Mouse (Mus musculus): ENCODE measurements around the gene Apoc2. TPM values are rescaled to one million over a fixed set of nuclear protein-coding genes. Genes with fewer than 3 reads are reported as not detected.
A peak's percentile ranks its signal among the peaks of the same experiment; 100 is the strongest.

Apoc2 gene
- polyA plus RNA-seq, 1 experiment from 2014 or later: not detected

GRCm38 (mm10) chr7:19686521-19686920 lies 8.8 kb upstream of the Apoc2 start:
- WGBS: 83% methylated on average over 6 of the region's 6 CpGs
- no peaks in the 10 kb centered on the region for H3K4me1 ChIP-seq (replicated peaks; ENCODE audit: control insufficient read depth, insufficient read depth, low read length)
- no peak overlapping the region for H3K4me2 ChIP-seq (ENCODE audit: low read length)
- no peaks in the 10 kb centered on the region for H3K9me3 ChIP-seq (ENCODE audit: control insufficient read depth, low read length)
- no peaks in the 10 kb centered on the region for H3K27me3 ChIP-seq (replicated peaks; ENCODE audit: control insufficient read depth, insufficient read depth, low read length)
- no peak overlapping the region for H3K4me3 ChIP-seq (replicated peaks; ENCODE audit: low read length)
- no peaks in the 10 kb centered on the region for H3K36me3 ChIP-seq (ENCODE audit: control insufficient read depth, insufficient read depth)
- no peak overlapping the region for H3K9ac ChIP-seq (replicated peaks; ENCODE audit: low read depth, low read length)
- H3K27ac ChIP-seq (ENCODE audit: low read length): no peak overlapping the region
- ATAC-seq: no peak

GRCm38 (mm10) chr7:19685374-19685773 lies 7.6 kb upstream of the Apoc2 start:
- no peaks in the 10 kb centered on the region for H3K4me1 ChIP-seq (replicated peaks; ENCODE audit: control insufficient read depth, insufficient read depth, low read length)
- no peak overlapping the region for H3K4me3 ChIP-seq (replicated peaks; ENCODE audit: low read length)
- 71% methylated on average over 4 of the region's 4 CpGs for WGBS
- H3K27me3 ChIP-seq (replicated peaks; ENCODE audit: control insufficient read depth, insufficient read depth, low read length): no peaks in the 10 kb centered on the region
- H3K36me3 ChIP-seq (ENCODE audit: control insufficient read depth, insufficient read depth): no peaks in the 10 kb centered on the region
- no peaks in the 10 kb centered on the region for H3K9me3 ChIP-seq (ENCODE audit: control insufficient read depth, low read length)
- H3K9ac ChIP-seq (replicated peaks; ENCODE audit: low read depth, low read length): no peak overlapping the region
- ATAC-seq: no peak
- no peak overlapping the region for H3K4me2 ChIP-seq (ENCODE audit: low read length)
- H3K27ac ChIP-seq (ENCODE audit: low read length): no peak overlapping the region

GRCm38 (mm10) chr7:19683771-19684201 lies 6.0 kb upstream of the Apoc2 start:
- WGBS: 90% methylated on average over 6 of the region's 6 CpGs
- Histone ChIP-seq H3K4me2 (ENCODE audit: low read length) (no peak overlapping the region), H3K27ac (ENCODE audit: low read length) (no peak overlapping the region)

DNA sequence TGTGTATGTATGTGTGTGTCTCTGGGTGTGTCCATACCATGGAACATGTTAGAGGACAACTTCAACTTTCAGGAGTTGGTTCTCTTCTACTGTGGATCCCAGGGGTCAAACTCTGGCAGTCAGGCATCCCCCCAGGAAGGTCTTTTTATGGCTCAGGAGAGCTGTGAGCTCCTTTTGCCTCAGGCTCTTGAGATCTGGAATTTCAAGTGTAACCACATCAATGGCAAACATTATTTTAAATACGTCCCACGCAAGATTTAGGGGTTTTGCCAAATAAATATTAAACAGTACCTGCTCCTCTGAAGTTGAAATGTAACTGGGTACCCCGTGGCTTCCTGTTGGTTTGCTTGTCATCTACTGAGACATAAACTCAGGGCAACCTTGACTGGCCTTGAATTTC lies 5.2 kb upstream of the Apoc2 start:
- no peak overlapping the region for H3K9ac ChIP-seq (replicated peaks; ENCODE audit: low read depth, low read length)
- H3K4me3 ChIP-seq (replicated peaks; ENCODE audit: low read length): no peak overlapping the region
- H3K4me1 ChIP-seq (replicated peaks; ENCODE audit: control insufficient read depth, insufficient read depth, low read length): no peaks in the 10 kb centered on the region
- H3K27me3 ChIP-seq (replicated peaks; ENCODE audit: control insufficient read depth, insufficient read depth, low read length): no peaks in the 10 kb centered on the region
- H3K27ac ChIP-seq (ENCODE audit: low read length): no peak overlapping the region
- WGBS: 77% methylated on average over 3 of the region's 3 CpGs
- no peak for ATAC-seq
- no peaks in the 10 kb centered on the region for H3K9me3 ChIP-seq (ENCODE audit: control insufficient read depth, low read length)
- H3K4me2 ChIP-seq (ENCODE audit: low read length): no peak overlapping the region
- no peaks in the 10 kb centered on the region for H3K36me3 ChIP-seq (ENCODE audit: control insufficient read depth, insufficient read depth)

More at GRCm38 (mm10) chr7:19683771-19684201, 6.0 kb upstream of the Apoc2 start:
- Histone ChIP-seq H3K36me3 (ENCODE audit: control insufficient read depth, insufficient read depth) (no peaks in the 10 kb centered on the region), H3K4me1 (replicated peaks; ENCODE audit: control insufficient read depth, insufficient read depth, low read length) (no peaks in the 10 kb centered on the region), H3K9me3 (ENCODE audit: control insufficient read depth, low read length) (no peaks in the 10 kb centered on the region), H3K27me3 (replicated peaks; ENCODE audit: control insufficient read depth, insufficient read depth, low read length) (no peaks in the 10 kb centered on the region), H3K4me3 (replicated peaks; ENCODE audit: low read length) (no peak overlapping the region), H3K9ac (replicated peaks; ENCODE audit: low read depth, low read length) (no peak overlapping the region)
- no peak for ATAC-seq

DNA sequence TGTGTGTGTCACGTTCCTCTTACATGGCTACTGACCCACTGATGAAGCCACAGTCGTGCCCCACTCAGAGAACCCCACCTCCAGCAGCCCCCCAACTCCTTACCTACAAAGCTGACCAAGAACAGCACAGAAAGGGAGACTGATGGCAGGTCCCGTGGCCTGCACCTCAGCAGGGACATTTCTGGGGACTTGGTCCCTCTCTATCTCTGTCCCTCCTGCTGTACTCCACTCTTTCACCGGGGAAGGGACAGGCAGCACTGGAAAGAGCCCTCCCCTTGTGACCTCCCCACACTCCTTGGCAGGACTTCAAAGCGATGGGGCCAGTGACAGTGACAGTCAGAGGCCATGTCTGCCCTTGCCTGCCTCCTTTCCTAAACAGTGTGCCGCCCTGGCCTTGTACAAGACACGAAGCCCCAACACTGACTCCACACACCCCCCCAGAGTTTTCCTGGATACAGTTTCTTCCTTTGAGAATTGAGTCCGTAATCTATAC lies 3.5 kb upstream of the Apoc2 start, which contains the start of the genes Gm44805 and Apoc4:
Gm44805 (minus strand) TSS at position 222 of the 493 bp plus-strand sequence.
Apoc4 (minus strand) TSS at position 278 of the 493 bp plus-strand sequence.
- Histone ChIP-seq H3K4me3 (replicated peaks; ENCODE audit: low read length) (no peak within 1 kb of the TSS), H3K9me3 (ENCODE audit: control insufficient read depth, low read length) (no peaks in the 10 kb centered on the region), H3K27me3 (replicated peaks; ENCODE audit: control insufficient read depth, insufficient read depth, low read length) (no peaks in the 10 kb centered on the region), H3K4me2 (ENCODE audit: low read length) (no peak within 1 kb of the TSS), H3K36me3 (ENCODE audit: control insufficient read depth, insufficient read depth) (no peaks in the 10 kb centered on the region), H3K27ac (ENCODE audit: low read length) (no peak within 1 kb of the TSS), H3K9ac (replicated peaks; ENCODE audit: low read depth, low read length) (0 out of 2 replicates have a peak within 1 kb of the TSS, but pooled peaks have one; percentile 17), H3K4me1 (replicated peaks; ENCODE audit: control insufficient read depth, insufficient read depth, low read length) (no peaks in the 10 kb centered on the region)
- WGBS: 62% methylated on average over 8 of the region's 8 CpGs
- no peak for ATAC-seq

DNA sequence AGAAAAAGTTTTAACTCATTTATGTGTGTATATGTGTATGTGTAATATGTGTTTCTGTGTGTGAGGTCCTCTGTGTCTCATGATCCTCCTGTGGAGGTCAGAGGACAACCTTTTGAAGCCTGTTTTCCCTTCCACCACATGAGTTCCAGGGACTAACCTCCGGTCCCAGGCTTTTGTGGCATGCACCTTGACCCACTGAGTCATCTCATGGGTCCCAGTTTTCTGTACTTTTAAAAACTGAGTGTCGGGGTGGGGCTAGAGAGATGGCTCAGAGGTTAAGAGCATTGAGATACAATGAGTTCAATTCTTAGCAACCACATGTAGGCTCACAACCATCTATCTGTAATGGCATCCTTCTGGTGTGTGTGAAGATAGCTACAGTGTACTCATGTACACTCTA lies 3.0 kb upstream of the Apoc2 start:
- H3K27me3 ChIP-seq (replicated peaks; ENCODE audit: control insufficient read depth, insufficient read depth, low read length): no peaks in the 10 kb centered on the region
- H3K4me1 ChIP-seq (replicated peaks; ENCODE audit: control insufficient read depth, insufficient read depth, low read length): no peaks in the 10 kb centered on the region
- no peak overlapping the region for H3K4me2 ChIP-seq (ENCODE audit: low read length)
- no peak for ATAC-seq
- no peak overlapping the region for H3K9ac ChIP-seq (replicated peaks; ENCODE audit: low read depth, low read length)
- H3K27ac ChIP-seq (ENCODE audit: low read length): no peak overlapping the region
- no peaks in the 10 kb centered on the region for H3K9me3 ChIP-seq (ENCODE audit: control insufficient read depth, low read length)
- H3K36me3 ChIP-seq (ENCODE audit: control insufficient read depth, insufficient read depth): no peaks in the 10 kb centered on the region
- H3K4me3 ChIP-seq (replicated peaks; ENCODE audit: low read length): no peak overlapping the region
- WGBS: 85% methylated on average over 2 of the region's 2 CpGs

DNA sequence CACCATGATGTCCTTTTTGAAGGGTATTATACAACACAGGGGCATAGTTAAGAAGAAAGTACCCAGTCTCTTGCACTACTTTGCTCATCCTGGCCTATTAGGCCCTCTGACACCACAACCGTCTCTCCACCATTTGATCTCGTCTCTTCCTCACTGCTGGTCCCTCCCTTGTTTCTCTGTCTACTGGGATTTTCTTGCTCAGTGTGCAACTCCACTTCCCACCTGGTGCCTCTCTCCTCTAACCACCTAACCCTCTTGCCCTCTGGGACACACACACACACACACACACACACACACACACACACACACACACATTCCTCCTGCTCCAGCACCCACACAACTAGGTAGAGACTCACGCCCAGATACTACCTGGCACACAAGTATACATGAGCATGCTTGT lies 1.2 kb upstream of the Apoc2 start:
- Histone ChIP-seq H3K27me3 (replicated peaks; ENCODE audit: control insufficient read depth, insufficient read depth, low read length) (no peaks in the 10 kb centered on the region), H3K4me1 (replicated peaks; ENCODE audit: control insufficient read depth, insufficient read depth, low read length) (no peaks in the 10 kb centered on the region), H3K9ac (replicated peaks; ENCODE audit: low read depth, low read length) (no peak overlapping the region), H3K27ac (ENCODE audit: low read length) (no peak overlapping the region), H3K4me3 (replicated peaks; ENCODE audit: low read length) (no peak overlapping the region), H3K4me2 (ENCODE audit: low read length) (no peak overlapping the region), H3K9me3 (ENCODE audit: control insufficient read depth, low read length) (no peaks in the 10 kb centered on the region), H3K36me3 (ENCODE audit: control insufficient read depth, insufficient read depth) (no peaks in the 10 kb centered on the region)
- 92% methylated on average over 3 of the region's 3 CpGs for WGBS
- ATAC-seq: no peak

DNA sequence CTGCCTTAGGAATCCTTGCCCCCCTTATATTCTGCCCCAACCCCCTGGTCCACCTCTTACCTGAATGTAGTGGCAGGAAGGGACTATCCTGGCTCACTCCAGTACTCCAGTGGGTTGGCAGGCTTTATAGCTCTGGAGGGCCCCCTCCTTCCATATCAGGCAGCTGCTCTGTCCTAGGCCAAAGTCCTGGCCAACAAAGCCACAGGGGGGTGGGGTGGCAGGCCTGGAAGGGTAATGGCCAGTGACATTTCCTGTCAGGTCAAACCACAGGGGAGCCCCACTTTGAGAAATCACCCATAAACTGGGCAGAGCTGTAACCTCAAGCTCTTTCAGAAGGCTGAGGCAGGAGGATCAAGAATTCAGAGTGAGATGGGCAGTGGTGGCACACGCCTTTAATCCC lies 1.1 kb downstream of the Apoc2 start:
- 61% methylated on average over 1 of the region's 1 CpGs for WGBS
- Histone ChIP-seq H3K4me1 (replicated peaks; ENCODE audit: control insufficient read depth, insufficient read depth, low read length) (no peaks in the 10 kb centered on the region), H3K4me3 (replicated peaks; ENCODE audit: low read length) (no peak overlapping the region), H3K27ac (ENCODE audit: low read length) (no peak overlapping the region), H3K9ac (replicated peaks; ENCODE audit: low read depth, low read length) (no peak overlapping the region), H3K4me2 (ENCODE audit: low read length) (no peak overlapping the region), H3K36me3 (ENCODE audit: control insufficient read depth, insufficient read depth) (no peaks in the 10 kb centered on the region), H3K27me3 (replicated peaks; ENCODE audit: control insufficient read depth, insufficient read depth, low read length) (no peaks in the 10 kb centered on the region), H3K9me3 (ENCODE audit: control insufficient read depth, low read length) (no peaks in the 10 kb centered on the region)
- ATAC-seq: no peak

DNA sequence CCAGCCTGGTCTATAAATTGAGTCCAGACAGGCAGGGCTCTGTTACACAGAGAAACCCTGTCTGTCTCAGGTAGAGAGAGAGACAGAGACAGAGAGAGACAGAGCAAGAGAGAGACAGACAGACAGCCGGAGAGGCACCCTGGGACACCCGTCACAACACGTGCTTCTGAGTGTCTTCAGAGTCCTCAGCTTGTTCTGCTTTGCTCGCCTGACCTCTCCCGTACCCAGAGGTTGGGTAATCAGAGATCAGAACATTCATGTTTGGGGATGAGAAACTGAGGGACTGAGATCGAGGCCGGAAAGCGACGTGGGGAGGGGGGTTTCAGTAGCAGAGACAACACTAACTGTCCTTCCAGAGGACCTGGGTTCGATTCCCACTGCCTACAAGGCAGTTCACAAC lies 1.9 kb downstream of the Apoc2 start:
- WGBS: 82% methylated on average over 10 of the region's 10 CpGs
- no peak overlapping the region for H3K9ac ChIP-seq (replicated peaks; ENCODE audit: low read depth, low read length)
- H3K27me3 ChIP-seq (replicated peaks; ENCODE audit: control insufficient read depth, insufficient read depth, low read length): 0 out of 2 replicates have a peak, but pooled peaks cover 2% of the 10 kb centered on the region
- no peak overlapping the region for H3K4me2 ChIP-seq (ENCODE audit: low read length)
- no peaks in the 10 kb centered on the region for H3K36me3 ChIP-seq (ENCODE audit: control insufficient read depth, insufficient read depth)
- no peak overlapping the region for H3K27ac ChIP-seq (ENCODE audit: low read length)
- no peak overlapping the region for H3K4me3 ChIP-seq (replicated peaks; ENCODE audit: low read length)
- no peaks in the 10 kb centered on the region for H3K9me3 ChIP-seq (ENCODE audit: control insufficient read depth, low read length)
- H3K4me1 ChIP-seq (replicated peaks; ENCODE audit: control insufficient read depth, insufficient read depth, low read length): no peaks in the 10 kb centered on the region
- no peak for ATAC-seq

Data from forebrain, embryonic 16.5 days (tissue).